Mouse (Mus musculus) ES-E14 (cell line): Measurements from ENCODE around the gene Arnt2. TPM values are rescaled to one million over a fixed set of nuclear protein-coding genes. Genes with fewer than 3 reads are reported as not detected.
A peak's percentile ranks its signal among the peaks of the same experiment; 100 is the strongest.

Experiments
- DNase-seq: peaks from one replicate; pipeline ENCODE4 v3.0.0-alpha.2; 2013; ENCODE audit warnings: low read depth, low spot score
- H3K27ac ChIP-seq: 2 replicates; pipeline ENCODE4 v1.5.1; 2012; ENCODE audit warnings: low read depth, mild to moderate bottlenecking, low read length, moderate library complexity, mixed read lengths; ENCODE audit not compliant: poor library complexity, insufficient read depth, severe bottlenecking
- H3K36me3 ChIP-seq: 2 replicates; pipeline ENCODE4 v1.6.1; 2012; ENCODE audit warnings: mild to moderate bottlenecking, low read length, moderate library complexity, mixed read lengths; ENCODE audit not compliant: control insufficient read depth, poor library complexity, insufficient read depth, severe bottlenecking
- H3K4me1 ChIP-seq, 2 experiments: fragments of 150-350 bp in 1 of 2; sonication (generic) in 1 of 2; 2 replicates each; pipeline ENCODE4 v1.6.1; 2012; ENCODE audit warnings: low read length in 2 of 2, mild to moderate bottlenecking in 1 of 2, mixed read lengths in 1 of 2; ENCODE audit not compliant: control insufficient read depth in 2 of 2, insufficient read depth in 2 of 2, poor library complexity in 1 of 2
- H3K4me3 ChIP-seq, 2 experiments: fragments of 150-350 bp in 1 of 2; sonication (generic) in 1 of 2; 2 replicates each; pipeline ENCODE4 v1.5.1; 2012; ENCODE audit warnings: low read length in 2 of 2, low read depth in 1 of 2, mild to moderate bottlenecking in 1 of 2, mixed read lengths in 1 of 2; ENCODE audit not compliant: insufficient read depth in 1 of 2, poor library complexity in 1 of 2, severe bottlenecking in 1 of 2
- H3K9ac ChIP-seq: 2 replicates; pipeline ENCODE4 v1.6.1; 2012; ENCODE audit warnings: low read depth, mild to moderate bottlenecking, low read length, mixed read lengths; ENCODE audit not compliant: poor library complexity, insufficient read depth, severe bottlenecking
- H3K9me3 ChIP-seq: fragments of 150-350 bp; sonication (generic); 2 replicates; pipeline ENCODE4 v1.6.1; 2012; ENCODE audit warnings: low read depth, mild to moderate bottlenecking, low read length; ENCODE audit not compliant: control insufficient read depth, insufficient read depth
- CHD2 ChIP-seq: IDR thresholded peaks from 2 replicates; pipeline ENCODE4 v1.6.1; 2014; ENCODE audit warnings: mild to moderate bottlenecking, low read depth, low read length, inconsistent platforms
- HCFC1 ChIP-seq: IDR thresholded peaks from 2 replicates; pipeline ENCODE4 v1.6.1; 2012; ENCODE audit warnings: low read length, inconsistent platforms, borderline replicate concordance; ENCODE audit not compliant: insufficient read depth
- MAFK ChIP-seq: IDR thresholded peaks from 2 replicates; pipeline ENCODE4 v1.6.1; 2014; ENCODE audit warnings: mild to moderate bottlenecking, low read depth, low read length, inconsistent platforms; ENCODE audit not compliant: insufficient read depth
- ZC3H11A ChIP-seq: IDR thresholded peaks from 2 replicates; pipeline ENCODE4 v1.6.1; 2012; ENCODE audit warnings: low read depth, mild to moderate bottlenecking, inconsistent platforms, low read length, borderline replicate concordance
- ZNF384 ChIP-seq: IDR thresholded peaks from 2 replicates; pipeline ENCODE4 v1.6.1; 2012; ENCODE audit warnings: low read depth, low read length, inconsistent platforms
- in situ Hi-C, 2 experiments: fragments of 600-800 bp; cut with MboI; formaldehyde crosslinking; loops; one replicate each; pipeline ENCODE4 v1.15.1; 2025; ENCODE audit warnings: low sequenced_read_pairs in 2 of 2, inconsistent platforms in 1 of 2; ENCODE audit not compliant: unreplicated experiment in 2 of 2
- total RNA-seq: library from RNA; depleted of rRNA; stranded (reverse); fragments of 300-350 nt; gene quantifications from 2 replicates; pipeline ENCODE4 v1.2.3, GENCODE M21; 2012

Arnt2 gene
- total RNA-seq, 1 experiment = 2.8 TPM

DNA sequence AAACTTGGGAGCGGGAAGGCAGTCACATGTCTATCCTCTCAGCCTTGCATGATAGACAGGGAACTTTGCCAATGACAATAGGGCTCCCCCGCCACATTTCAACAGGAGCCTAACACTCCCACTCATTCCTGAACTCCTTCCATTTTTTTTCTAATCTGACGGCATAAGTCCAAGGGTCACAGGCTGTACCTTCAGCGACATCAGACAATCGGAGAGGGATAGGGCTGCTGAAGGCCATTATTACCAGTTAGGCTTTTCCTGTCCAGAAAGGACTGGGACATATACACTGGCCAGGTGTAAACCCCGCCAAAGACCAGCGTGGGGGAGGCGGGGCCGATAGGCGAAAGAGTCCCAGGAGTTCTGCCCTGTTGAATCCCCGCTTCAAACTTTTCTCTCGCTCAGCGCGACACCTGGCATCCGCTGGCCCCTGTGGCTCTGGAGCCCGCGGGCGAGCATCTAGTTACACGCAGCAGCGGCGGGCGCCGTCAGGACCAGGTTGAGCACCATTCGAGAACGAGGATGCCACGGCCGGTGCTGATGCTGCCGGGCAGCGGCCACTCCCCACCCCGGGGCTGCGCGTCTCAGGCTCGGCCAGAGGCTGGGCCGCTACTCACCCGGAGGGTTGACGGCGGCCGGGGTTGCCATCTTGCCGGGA lies 608 bp downstream of the Arnt2 start:
- Histone ChIP-seq H3K27ac (no peak overlapping the region), H3K9me3 (no peaks in the 10 kb centered on the region), H3K4me3 (peak overlapping the region; percentile 83 to 90), H3K36me3 (no peaks in the 10 kb centered on the region), H3K4me1 (0 out of 4 replicates have a peak, but pooled peaks cover 0 to 1% of the 10 kb centered on the region in 2 experiments), H3K9ac (peak overlapping the region; percentile 87)
- in situ Hi-C loops = no loop called here
- DNase-seq = peak; percentile 20
- TF ChIP-seq HCFC1 (no peak), ZNF384 (peak; percentile 33; the same call in 1 of the 2 replicates)

DNA sequence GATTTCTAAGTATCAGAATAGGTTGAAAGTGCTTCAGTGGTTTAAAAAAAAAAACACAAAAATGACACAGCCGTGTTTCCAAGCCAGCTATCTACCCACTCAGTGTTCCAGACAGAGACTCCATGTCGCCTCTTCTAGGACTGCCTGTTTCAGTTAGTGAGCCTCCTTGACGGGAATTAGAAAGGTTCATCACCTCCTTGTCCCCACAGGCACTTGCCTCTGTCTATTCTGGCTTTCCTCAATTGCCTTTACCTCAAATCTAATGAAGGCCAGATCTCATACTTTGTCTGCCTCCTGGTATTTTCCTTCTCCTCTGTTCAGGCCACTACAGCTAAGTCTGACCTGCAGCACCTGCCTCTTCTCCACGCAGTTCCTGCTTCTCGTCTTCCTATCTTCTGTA lies 1.7 kb downstream of the Arnt2 start:
- DNase-seq = no peak
- Histone ChIP-seq H3K4me3 (no peak overlapping the region), H3K36me3 (no peaks in the 10 kb centered on the region), H3K4me1 (0 out of 4 replicates have a peak, but pooled peaks cover 0 to 1% of the 10 kb centered on the region in 2 experiments), H3K9me3 (no peaks in the 10 kb centered on the region), H3K27ac (no peak overlapping the region), H3K9ac (no peak overlapping the region)
- in situ Hi-C loops = no loop called here
- TF ChIP-seq MAFK (no peak), HCFC1 (no peak), ZNF384 (no peak), CHD2 (no peak), ZC3H11A (no peak)

DNA sequence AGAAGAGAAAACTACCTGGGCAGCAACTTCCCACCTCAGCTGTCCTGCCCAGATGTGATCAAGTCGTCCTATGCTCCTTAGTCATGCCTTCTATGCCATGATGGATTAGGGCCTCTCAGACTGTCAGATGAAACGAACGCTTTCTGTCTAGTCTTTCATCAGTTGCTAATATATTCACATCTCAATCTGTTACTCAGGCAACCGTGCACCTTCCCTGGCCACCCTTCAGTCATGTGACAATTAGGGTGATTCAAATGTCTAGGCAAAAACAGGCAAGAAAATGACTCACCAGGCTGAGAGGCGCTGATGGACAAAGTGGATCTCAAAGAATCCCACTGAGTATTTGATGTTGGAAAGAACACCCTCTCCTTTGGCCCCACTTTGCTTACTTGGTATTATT lies 6.6 kb downstream of the Arnt2 start:
- Histone ChIP-seq H3K4me3 (no peak overlapping the region), H3K27ac (no peak overlapping the region), H3K9ac (no peak overlapping the region), H3K4me1 (0 out of 4 replicates have a peak, but pooled peaks cover 0 to 2% of the 10 kb centered on the region in 2 experiments), H3K9me3 (no peaks in the 10 kb centered on the region), H3K36me3 (no peaks in the 10 kb centered on the region)
- TF ChIP-seq CHD2 (no peak), MAFK (no peak), ZNF384 (no peak), HCFC1 (no peak), ZC3H11A (no peak)
- no peak for DNase-seq
- in situ Hi-C loops = no loop called here

DNA sequence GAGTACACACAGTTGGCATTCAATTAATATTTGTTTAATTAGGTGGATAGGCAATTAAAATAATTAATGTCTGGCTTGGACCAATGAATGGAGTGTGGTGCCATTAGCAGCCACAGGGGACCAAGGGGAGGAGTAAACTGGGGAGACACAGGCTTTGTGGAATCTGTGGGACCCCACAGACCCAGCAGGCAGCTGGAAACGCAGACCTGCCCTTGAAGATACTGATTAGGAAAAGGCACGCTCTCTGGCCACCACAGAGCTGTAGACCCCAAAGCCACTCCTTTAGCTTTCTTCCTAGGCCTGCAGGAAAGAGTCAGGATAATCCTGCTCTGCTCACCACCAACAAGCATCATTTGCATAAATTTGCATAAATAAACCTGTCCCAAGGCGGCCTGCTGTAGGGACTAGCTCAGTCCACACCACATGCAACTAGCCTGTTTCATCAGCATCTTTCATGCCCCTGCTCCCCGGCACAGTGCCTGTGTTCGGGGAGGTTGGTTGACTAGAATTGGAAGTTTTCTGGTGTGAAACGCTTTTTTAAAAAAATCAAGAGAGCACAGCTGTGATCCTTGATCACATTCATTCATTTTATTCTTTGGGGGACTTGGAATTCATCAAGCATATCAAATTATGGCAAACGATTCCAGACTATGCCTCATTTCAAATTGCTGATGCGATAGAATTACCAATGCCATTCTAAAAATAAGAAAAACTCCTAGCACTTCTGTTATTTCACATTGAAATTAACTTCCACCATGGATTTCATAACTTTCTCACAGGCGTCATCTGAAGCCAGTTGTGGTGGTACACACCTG lies 8.1 kb downstream of the Arnt2 start:
- in situ Hi-C loops = no loop called here
- no peak for TF ChIP-seq ZC3H11A
- no peak for TF ChIP-seq CHD2
- TF ChIP-seq HCFC1 = no peak
- TF ChIP-seq ZNF384 = no peak
- no peak for TF ChIP-seq MAFK
- DNase-seq = no peak
- H3K36me3 ChIP-seq = no peaks in the 10 kb centered on the region
- H3K4me3 ChIP-seq = no peak overlapping the region
- H3K9ac ChIP-seq = no peak overlapping the region
- 0 out of 4 replicates have a peak, but pooled peaks cover 0 to 2% of the 10 kb centered on the region in 2 experiments for H3K4me1 ChIP-seq
- H3K9me3 ChIP-seq = no peaks in the 10 kb centered on the region
- H3K27ac ChIP-seq = no peak overlapping the region
